Mouse (Mus musculus) erythroblast, embryonic 14.5 days (primary cell): ENCODE data around the gene Numa1. TPM values are rescaled to one million over a fixed set of nuclear protein-coding genes. Genes with fewer than 3 reads are reported as not detected.
"Not testable (repeated sequence)": the region's sequence is repeated elsewhere in the genome, so short reads cannot be mapped to it uniquely, and the experiment has no call there.

Experiments
- H3K27me3 ChIP-seq: 2 replicates; pipeline ENCODE4 v1.6.1; 2012; ENCODE audit warnings: inconsistent platforms; ENCODE audit not compliant: control insufficient read depth
- H3K36me3 ChIP-seq: 2 replicates; pipeline ENCODE4 v1.6.1; 2012; ENCODE audit warnings: mild to moderate bottlenecking, inconsistent platforms; ENCODE audit not compliant: control insufficient read depth
- H3K4me1 ChIP-seq: 2 replicates; pipeline ENCODE4 v1.6.1; 2012; ENCODE audit warnings: inconsistent platforms; ENCODE audit not compliant: control insufficient read depth
- H3K4me3 ChIP-seq: replicated peaks from 2 replicates; pipeline ENCODE3; 2012; ENCODE audit warnings: moderate library complexity, mild to moderate bottlenecking, inconsistent platforms
- H3K9me3 ChIP-seq: 2 replicates; pipeline ENCODE4 v1.6.1; 2012; ENCODE audit warnings: low read length, inconsistent platforms, mixed read lengths; ENCODE audit not compliant: control insufficient read depth
- GATA1 ChIP-seq: IDR thresholded peaks from 2 replicates; pipeline ENCODE4 v1.6.1; 2012; ENCODE audit warnings: low read length, inconsistent platforms, mixed read lengths
- TAL1 ChIP-seq: IDR thresholded peaks from 3 replicates; pipeline ENCODE4 v1.6.1; 2012; ENCODE audit warnings: low read length, inconsistent platforms, mixed read lengths
- polyA plus RNA-seq: library from polyadenylated mRNA; stranded (reverse); fragments of >175 nt; gene quantifications from 2 replicates; pipeline ENCODE4 v1.2.3, GENCODE M21; 2012

The Numa1 gene
- polyA plus RNA-seq, 1 experiment: 19.8 TPM

GRCm38 (mm10) chr7:102017452-102017851 is 83.5 kb downstream of the Numa1 start:
- TF ChIP-seq TAL1 (no peak), GATA1 (no peak)
- Histone ChIP-seq H3K9me3 (no peaks in the 10 kb centered on the region), H3K4me1 (peaks cover 6% of the 10 kb centered on the region; the same call in 1 of the 2 replicates), H3K36me3 (peaks cover 98% of the 10 kb centered on the region), H3K4me3 (no peak overlapping the region), H3K27me3 (no peaks in the 10 kb centered on the region)

- Histone ChIP-seq H3K27me3 (no peaks in the 10 kb centered on the region), H3K4me3 (no peak overlapping the region), H3K9me3 (no peaks in the 10 kb centered on the region), H3K36me3 (peaks cover 98% of the 10 kb centered on the region), H3K4me1 (peaks cover 6% of the 10 kb centered on the region; the same call in 1 of the 2 replicates)
- TF ChIP-seq GATA1: no peak
- no peak for TF ChIP-seq TAL1
Measured at GRCm38 (mm10) chr7:102018034-102018433, 84.1 kb downstream of the Numa1 start.

- TF ChIP-seq GATA1: no peak
- TF ChIP-seq TAL1: no peak
- H3K4me3 ChIP-seq: no peak within 1 kb of the TSS
- peaks cover 98% of the 10 kb centered on the region for H3K36me3 ChIP-seq
- H3K27me3 ChIP-seq: no peaks in the 10 kb centered on the region
- H3K9me3 ChIP-seq: no peaks in the 10 kb centered on the region
- peaks cover 6% of the 10 kb centered on the region; the same call in 1 of the 2 replicates for H3K4me1 ChIP-seq
Measured at GRCm38 (mm10) chr7:102018590-102018989, 84.7 kb downstream of the Numa1 start, which contains the start of gene Il18bp. Gene Il18bp, minus strand, starts transcription at chr7:102018690.

DNA sequence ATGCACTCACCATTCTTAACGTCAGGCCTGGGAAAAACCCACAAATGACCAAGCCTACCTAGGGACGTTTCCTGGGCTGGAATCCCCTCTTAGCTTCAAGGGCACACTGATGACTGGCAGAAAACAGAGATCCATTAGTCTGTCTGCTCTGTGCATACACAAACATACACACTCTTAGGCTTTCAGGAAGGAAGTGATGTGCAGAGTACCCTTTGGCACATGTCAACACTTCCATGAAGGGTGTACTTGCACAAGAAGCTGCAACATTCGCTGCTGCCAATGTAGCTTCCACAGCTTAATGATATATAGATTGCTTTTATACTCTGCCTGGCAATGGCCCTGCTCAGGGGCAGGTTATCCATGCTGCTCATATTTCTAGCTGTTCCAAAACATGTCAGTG is 85.5 kb downstream of the Numa1 start:
- H3K9me3 ChIP-seq: no peaks in the 10 kb centered on the region
- H3K4me3 ChIP-seq: no peak overlapping the region
- H3K4me1 ChIP-seq: peaks cover 6% of the 10 kb centered on the region; the same call in 1 of the 2 replicates
- TF ChIP-seq TAL1 (no peak), GATA1 (no peak)
- H3K36me3 ChIP-seq: peaks cover 96% of the 10 kb centered on the region
- no peaks in the 10 kb centered on the region for H3K27me3 ChIP-seq

- Histone ChIP-seq H3K4me1 (peaks cover 12% of the 10 kb centered on the region), H3K36me3 (peaks cover 94% of the 10 kb centered on the region)
- H3K9me3 ChIP-seq, H3K4me3 ChIP-seq, H3K27me3 ChIP-seq: not testable (repeated sequence)
Measured at GRCm38 (mm10) chr7:102020934-102021333, 87.0 kb downstream of the Numa1 start.

- no peaks in the 10 kb centered on the region for H3K27me3 ChIP-seq
- peaks cover 6% of the 10 kb centered on the region for H3K4me1 ChIP-seq
- no peak overlapping the region for H3K4me3 ChIP-seq
- TF ChIP-seq GATA1 (no peak), TAL1 (no peak)
- no peaks in the 10 kb centered on the region for H3K9me3 ChIP-seq
- peaks cover 85% of the 10 kb centered on the region for H3K36me3 ChIP-seq
Measured at GRCm38 (mm10) chr7:102023821-102024220, 89.9 kb downstream of the Numa1 start.

DNA sequence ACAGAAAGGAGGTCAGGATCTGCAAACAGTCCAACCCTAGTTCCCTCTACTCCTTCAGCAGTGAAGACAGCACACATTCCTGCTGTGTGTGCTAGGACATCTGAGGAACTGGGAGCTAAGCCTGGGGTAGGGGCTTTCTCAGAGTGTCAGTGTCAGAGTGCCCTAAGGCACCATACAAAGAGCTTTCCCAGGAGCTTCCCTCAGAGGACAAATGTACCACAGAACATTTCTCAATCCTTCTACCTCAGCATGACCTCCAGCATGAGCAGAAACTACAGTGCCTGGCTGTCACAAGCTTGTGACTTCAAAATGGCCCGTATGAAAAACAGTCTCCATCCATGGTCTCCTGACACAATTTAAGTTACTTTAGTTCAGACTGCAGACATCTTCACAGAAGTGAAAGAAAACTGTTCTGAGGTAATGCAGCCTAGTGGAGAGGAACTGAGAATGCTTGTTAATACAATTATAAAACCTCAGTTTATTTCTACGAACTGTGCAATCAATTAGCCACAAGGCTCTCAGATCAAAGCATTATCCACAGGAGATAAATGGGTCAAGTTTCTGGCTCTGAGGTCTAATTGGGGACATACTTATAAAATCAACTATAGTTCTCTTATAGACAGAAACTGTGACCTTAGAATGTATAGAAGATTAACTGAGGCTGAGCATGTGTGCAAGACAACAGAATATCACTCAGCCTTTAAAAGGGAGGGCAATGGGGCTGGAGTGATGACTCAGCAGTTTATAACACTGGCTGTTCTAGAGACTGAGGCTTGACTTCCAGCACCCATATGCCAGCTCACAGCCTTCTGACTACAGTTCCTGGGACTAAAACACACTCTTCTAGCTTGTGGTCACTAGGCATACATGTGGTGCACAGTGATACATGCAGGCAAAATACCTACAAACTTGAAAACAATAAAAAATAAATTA is 91.5 kb downstream of the Numa1 start:
- TF ChIP-seq TAL1 (no peak), GATA1 (no peak)

DNA sequence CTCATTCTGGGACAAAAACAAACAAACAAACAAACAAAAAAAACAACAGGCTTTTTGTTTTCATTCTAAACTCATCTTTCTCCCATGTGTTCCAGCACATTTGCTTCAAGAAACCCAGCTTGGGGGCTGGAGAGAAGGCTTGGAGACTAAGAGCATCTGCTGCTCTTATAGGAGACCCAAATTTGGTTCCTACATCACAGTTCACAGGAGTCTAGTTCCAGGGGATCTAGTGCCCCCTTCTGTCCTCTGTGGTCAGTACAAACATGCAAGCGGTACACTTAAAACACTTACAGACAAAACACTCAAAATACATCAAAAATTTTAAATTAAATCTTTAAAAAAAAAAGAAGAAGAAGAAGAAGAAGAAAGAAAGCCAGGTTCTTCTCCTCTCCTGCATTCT is 101.0 kb downstream of the Numa1 start:
- Histone ChIP-seq H3K9me3 (no peaks in the 10 kb centered on the region), H3K4me1 (no peaks in the 10 kb centered on the region), H3K36me3 (peaks cover 95% of the 10 kb centered on the region), H3K4me3 (no peak overlapping the region), H3K27me3 (no peaks in the 10 kb centered on the region)
- TF ChIP-seq TAL1: no peak
- no peak for TF ChIP-seq GATA1

More for the DNA sequence above, 91.5 kb downstream of the Numa1 start:
- Histone ChIP-seq H3K9me3 (no peaks in the 10 kb centered on the region), H3K36me3 (peaks cover 81% of the 10 kb centered on the region), H3K4me1 (peaks cover 6% of the 10 kb centered on the region), H3K4me3 (no peak overlapping the region), H3K27me3 (no peaks in the 10 kb centered on the region)

GRCm38 (mm10) chr7:102035534-102035933 is 101.6 kb downstream of the Numa1 start:
- H3K36me3 ChIP-seq: peaks cover 96% of the 10 kb centered on the region
- TF ChIP-seq GATA1: no peak
- TF ChIP-seq TAL1: no peak
- no peak overlapping the region for H3K4me3 ChIP-seq
- H3K9me3 ChIP-seq: no peaks in the 10 kb centered on the region
- H3K4me1 ChIP-seq: no peaks in the 10 kb centered on the region
- no peaks in the 10 kb centered on the region for H3K27me3 ChIP-seq
